Mouse (Mus musculus): ENCODE results near the gene 4930523C07Rik.

The 4930523C07Rik gene

DNA sequence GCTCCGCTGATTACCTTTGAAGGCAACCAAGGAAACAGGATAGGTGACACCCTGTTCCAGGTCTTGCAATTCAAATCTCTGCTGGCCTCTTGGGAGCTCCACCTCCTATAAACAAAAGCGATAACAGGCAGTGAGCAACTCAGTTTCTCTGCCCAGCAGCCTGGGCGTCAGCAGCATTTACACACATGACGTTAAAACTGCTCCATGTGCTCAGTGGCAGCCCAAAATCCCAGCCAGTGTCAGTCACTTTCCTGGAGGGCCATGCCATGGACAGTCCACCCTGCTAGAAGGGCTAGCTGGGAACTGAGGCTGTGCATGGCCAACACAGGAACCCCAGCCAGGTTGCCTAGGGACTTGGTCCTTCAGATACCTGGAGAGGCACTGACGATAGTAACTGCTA lies 61.2 kb downstream of the 4930523C07Rik start:
- DNase-seq: no peak

DNA sequence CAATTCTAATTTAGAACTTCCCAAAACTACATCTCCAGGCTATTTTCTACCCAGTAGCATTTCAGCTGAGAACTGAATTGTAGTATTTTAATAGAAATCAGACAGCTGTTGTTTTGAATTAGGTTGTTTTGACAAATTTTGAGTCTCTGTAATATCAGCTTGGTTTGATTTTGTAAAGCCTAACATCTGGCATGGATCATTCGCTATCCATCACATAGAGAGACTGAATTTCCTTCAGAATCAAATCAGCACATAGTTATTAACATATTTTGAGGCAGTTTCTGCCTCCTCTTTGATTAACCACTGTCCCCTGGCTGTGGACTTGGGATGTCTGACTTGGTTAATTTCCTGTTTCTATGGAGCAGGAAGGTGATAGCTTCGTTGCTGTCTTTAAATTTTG lies 64.4 kb downstream of the 4930523C07Rik start:
- no peak for DNase-seq

DNA sequence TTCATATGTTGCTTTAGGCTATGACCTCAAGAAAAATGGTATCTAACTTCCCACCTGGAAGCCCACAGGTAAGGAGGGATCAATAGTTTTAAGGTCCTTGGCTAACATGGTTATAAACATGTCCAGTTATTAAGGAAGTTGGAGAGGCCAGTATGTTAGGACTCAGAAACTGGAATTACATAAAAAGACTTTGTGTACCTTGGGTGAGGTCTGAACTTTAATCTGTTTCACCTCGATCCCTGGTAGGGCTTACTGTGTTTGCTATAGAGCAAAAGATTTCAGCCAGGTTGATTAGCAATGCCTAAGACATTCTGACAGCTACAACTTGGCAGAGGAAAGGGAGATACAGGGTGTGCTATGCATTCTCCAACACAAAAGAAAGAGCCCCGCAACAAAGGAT lies 79.8 kb downstream of the 4930523C07Rik start:
- DNase-seq: no peak
